Mouse (Mus musculus): ENCODE data around the gene Dnajc5g.

- TF ChIP-seq POLR2A (IDR thresholded peaks at IDR 0.05; ENCODE audit: borderline replicate concordance, insufficient read depth, low read length) (no peak), CTCF (IDR thresholded peaks at IDR 0.05; ENCODE audit: borderline replicate concordance, insufficient read depth, low read depth, low read length) (peak; percentile 33; the same call in 1 of the 2 replicates)
Observed at GRCm38 (mm10) chr5:31151746-31152145, 45.7 kb downstream of the Dnajc5g start.

Measured in cerebellum, adult 2 months (tissue).